Mouse (Mus musculus) ovary, adult 18-20 months (tissue): ENCODE results near the gene Hsp90ab1.

Source experiments
- DNase-seq: peaks from one replicate; pipeline ENCODE4 v3.0.0; 2022; ENCODE audit warnings: low spot score, mixed read lengths

Gene Hsp90ab1

DNA sequence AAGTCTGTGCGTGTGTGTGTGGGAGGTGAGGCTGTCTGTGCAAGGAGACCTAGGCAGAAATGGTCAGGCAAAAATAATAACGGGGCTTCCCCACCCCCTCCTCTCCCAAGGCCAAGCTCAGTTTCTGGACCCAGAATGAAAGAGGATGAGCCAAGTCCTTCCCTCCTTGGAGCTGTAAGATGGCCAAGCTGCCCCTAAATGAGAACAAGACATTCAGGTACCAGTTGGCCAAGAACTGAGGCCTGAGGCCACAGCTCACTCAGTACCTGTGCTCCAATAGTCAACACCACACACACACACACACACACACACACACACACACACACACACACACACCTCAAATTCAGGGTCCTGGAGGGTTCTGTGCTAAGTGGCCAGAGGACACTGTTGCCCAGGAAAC is 30.4 kb downstream of the Hsp90ab1 start:
- DNase-seq: no peak

DNA sequence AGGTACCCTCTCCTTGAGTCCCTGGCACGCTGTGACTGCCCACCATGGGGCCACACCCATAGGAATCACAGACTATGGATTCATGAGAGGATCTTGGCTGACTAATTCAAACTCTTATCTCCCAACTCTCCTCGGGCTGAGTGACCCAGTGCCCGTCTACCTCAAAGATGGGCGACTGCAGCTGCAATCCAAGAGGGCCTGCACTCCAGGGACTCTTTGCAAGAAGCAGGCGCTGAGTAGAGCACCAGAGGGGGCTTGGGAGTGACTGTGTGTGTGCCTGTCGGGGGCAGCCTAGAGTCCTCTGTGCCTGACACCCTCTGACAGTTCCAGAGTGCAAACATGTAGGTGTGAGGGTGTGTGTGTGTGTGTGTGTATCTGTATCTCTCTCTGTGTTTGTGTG is 30.9 kb downstream of the Hsp90ab1 start:
- DNase-seq: no peak

GRCm38 (mm10) chr17:45539664-45540063 is 33.4 kb downstream of the Hsp90ab1 start:
- DNase-seq: no peak

- no peak for DNase-seq
These were observed 34.7 kb downstream of the Hsp90ab1 start for GRCm38 (mm10) chr17:45538394-45538793.

DNA sequence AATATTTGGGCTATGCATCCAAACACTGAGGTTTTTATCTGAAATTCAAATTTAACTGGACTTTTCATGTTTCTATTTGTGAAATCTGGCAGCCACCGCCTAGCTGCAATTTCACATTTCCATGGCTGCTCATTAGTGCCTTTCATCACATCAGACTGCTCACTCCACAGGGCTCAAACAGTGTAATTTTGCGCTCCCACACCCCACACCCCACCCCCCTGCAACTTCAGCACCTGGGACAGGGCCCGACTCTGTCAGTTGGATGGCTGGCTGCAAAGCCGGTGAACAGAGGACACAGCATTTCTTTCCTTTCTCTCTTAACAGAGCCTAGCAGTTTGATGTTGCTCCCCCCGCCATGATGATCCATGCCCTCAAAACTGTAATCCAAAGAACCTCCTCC is 36.8 kb downstream of the Hsp90ab1 start:
- DNase-seq: no peak

- no peak for DNase-seq
These were observed 40.2 kb downstream of the Hsp90ab1 start for GRCm38 (mm10) chr17:45532896-45533295.

DNA sequence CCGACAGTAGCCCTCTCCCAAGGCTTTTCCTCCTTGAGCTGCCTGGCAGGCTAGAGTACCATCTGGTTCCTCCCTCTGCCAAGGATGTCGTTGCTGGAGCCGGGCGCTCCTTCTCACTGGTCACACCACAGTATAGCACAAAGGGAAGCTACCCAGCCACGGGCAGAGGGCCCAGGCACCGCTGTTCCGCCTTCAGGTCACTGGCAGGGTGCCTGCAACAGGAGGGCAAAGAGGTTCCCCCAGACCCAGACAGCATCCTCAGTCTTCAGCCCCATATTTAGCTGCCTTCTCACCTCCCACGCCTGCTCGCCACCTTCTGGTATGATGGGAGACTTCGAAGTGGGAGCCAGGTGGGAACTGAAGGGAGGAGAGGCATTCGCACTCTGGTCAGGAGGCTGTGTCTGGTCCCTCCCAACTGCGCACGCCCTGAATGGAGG is 42.7 kb downstream of the Hsp90ab1 start:
- no peak for DNase-seq

DNA sequence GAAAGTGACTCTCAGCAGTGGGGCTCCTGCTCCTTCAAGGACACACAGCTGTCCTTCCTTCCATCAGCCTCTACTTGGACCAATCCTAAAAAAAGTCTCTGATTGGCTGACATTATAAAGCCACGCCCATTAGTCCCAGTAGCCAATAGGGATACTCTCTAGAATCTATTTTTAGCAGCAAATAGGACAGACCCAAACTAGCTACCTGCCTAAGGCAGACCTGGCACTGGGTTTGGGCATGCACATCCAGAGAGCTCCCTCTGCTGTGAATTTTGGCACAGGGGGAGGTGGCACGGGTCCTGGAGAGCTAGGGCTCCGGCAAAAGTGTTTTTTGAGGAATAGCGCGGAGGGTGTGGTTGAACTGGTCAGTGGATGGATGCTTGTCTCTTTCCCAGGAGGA is 46.5 kb downstream of the Hsp90ab1 start:
- no peak for DNase-seq

DNA sequence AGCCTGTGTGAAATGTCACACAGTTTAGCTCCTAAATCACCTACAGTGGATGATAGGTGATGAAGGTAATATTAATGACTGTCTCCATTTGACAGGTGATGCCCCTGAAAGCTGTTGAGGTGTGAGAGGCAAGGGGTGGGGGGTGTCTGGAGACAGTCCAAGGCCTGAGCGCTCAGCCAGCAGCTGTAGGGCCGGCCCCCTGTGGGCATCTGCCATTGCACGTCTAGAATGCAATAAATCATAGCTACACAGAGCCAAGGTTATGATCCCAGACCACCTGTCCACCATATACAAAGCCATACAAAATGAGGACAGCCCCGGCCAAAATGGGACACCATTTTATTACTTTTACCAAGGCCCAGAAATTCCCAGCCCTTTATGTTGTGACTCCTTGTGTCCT is 48.1 kb downstream of the Hsp90ab1 start:
- no peak for DNase-seq

DNA sequence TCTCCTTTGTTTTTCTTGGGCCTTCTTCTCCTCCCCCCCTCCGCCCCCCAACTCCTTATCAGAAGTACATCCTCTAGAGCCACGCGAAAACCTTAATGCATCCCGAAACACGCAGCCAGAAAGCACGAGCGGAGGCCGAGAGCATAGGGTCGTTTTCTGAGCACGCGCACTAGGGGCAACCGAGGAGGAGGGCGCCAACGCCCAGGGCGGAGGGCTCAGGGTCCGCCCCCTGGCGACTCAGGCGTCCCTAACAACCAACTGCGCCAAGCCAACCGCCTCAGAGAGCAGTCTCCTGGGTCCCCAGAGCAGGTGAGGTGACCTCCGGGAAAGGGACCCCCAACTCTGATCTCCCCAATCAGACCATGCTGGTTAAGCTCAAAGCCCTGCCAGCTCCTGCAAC is 49.8 kb downstream of the Hsp90ab1 start, which contains the start of gene Tcte1:
TSS of gene Tcte1 (plus strand) at position 172 of the 400 bp plus-strand sequence.
- DNase-seq: no peak

DNA sequence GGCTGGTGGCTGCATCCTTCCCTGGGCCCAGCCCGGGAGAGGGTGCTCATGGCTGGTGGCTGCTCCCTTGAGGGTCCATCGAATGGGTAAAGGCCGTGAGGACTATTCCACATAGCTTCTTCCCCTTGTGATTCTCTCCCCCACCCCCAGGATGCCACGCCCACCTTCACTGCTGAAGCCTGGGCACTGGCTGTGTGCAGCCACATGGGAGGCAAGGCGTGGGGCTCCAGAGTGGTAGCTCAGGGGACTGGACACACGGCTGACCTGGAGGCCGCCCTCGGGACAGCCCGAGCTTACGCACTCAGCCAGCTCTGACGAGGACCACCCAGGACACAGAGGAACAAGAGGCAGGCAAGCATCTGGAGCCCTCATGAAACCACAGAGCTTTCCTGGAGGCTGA is 52.9 kb downstream of the Hsp90ab1 start:
- DNase-seq: no peak

DNA sequence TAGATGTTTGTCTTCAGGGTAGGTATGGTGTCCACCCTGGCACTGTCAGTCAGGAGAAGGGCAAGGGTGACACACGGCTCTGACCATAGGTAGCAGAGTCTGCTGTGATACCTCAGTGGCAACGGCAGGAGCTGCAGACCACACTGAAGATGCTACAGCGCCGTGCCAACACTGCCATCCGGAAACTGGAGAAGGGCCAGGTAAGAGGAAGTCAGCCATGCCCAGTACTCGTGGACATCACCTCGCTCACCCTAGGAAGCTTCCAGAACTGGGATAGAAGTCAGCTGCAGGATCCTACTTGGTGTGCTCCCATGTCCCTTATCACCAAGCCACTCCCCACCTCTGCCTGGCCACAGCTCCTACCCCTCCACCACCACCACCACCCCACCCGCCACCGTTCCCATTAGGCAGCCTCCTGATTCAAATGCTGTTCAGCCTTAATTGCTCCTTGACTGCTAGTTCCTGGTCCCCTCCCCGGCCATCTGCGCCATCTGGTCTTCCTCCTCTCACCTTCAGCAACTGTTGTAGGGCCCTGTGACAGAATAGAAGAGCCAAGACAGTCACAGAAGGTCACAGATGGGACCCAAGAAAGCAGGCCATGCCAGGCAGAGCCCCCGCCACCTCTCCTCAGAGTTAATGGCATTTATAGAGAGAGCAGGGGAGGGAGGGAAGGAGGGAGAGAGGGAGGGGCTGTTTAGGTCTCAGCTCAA is 54.1 kb downstream of the Hsp90ab1 start:
- no peak for DNase-seq
